Mouse (Mus musculus): ENCODE data around the gene Scly. TPM values are rescaled to one million over a fixed set of nuclear protein-coding genes. Genes with fewer than 3 reads are reported as not detected.
A peak's percentile ranks its signal among the peaks of the same experiment; 100 is the strongest.

The Scly gene
- polyA plus RNA-seq, 1 experiment from 2014 or later, result 37.0 TPM

- no peak for DNase-seq (ENCODE audit: low spot score)
Observed at GRCm38 (mm10) chr1:91312273-91312672, 14.1 kb downstream of the Scly start.

GRCm38 (mm10) chr1:91313251-91313650 is 15.1 kb downstream of the Scly start:
- H3K27ac ChIP-seq (ENCODE audit: low read depth, low read length), result no peak overlapping the region
- H3K4me2 ChIP-seq, result no peak overlapping the region
- peaks cover 22% of the 10 kb centered on the region; the same call in 1 of the 2 replicates for H3K36me3 ChIP-seq (ENCODE audit: control insufficient read depth, insufficient read depth, low read length)
- WGBS, result 65% methylated on average over 5 of the region's 5 CpGs
- no peaks in the 10 kb centered on the region for H3K9me3 ChIP-seq (ENCODE audit: control insufficient read depth, low read length)
- no peak overlapping the region for H3K9ac ChIP-seq (ENCODE audit: low read depth, low read length)
- H3K27me3 ChIP-seq (replicated peaks; ENCODE audit: control insufficient read depth, insufficient read depth, low read length), result no peaks in the 10 kb centered on the region
- H3K4me3 ChIP-seq (ENCODE audit: low read depth, low read length), result no peak overlapping the region
- H3K4me1 ChIP-seq (replicated peaks; ENCODE audit: control insufficient read depth, insufficient read depth, low read length), result no peaks in the 10 kb centered on the region
- DNase-seq (ENCODE audit: low spot score) (no peak), ATAC-seq (replicated peaks; ENCODE audit: low FRiP score) (no peak)

More at GRCm38 (mm10) chr1:91312273-91312672, 14.1 kb downstream of the Scly start:
- no peak overlapping the region for H3K4me2 ChIP-seq
- H3K27me3 ChIP-seq (replicated peaks; ENCODE audit: control insufficient read depth, insufficient read depth, low read length), result no peaks in the 10 kb centered on the region
- peaks cover 28% of the 10 kb centered on the region for H3K36me3 ChIP-seq (ENCODE audit: control insufficient read depth, insufficient read depth, low read length)
- H3K27ac ChIP-seq (ENCODE audit: low read depth, low read length), result no peak overlapping the region
- no peaks in the 10 kb centered on the region for H3K9me3 ChIP-seq (ENCODE audit: control insufficient read depth, low read length)
- H3K4me3 ChIP-seq (ENCODE audit: low read depth, low read length), result no peak overlapping the region
- H3K9ac ChIP-seq (ENCODE audit: low read depth, low read length), result no peak overlapping the region
- ATAC-seq (replicated peaks; ENCODE audit: low FRiP score), result no peak
- 91% methylated on average over 4 of the region's 4 CpGs for WGBS
- no peaks in the 10 kb centered on the region for H3K4me1 ChIP-seq (replicated peaks; ENCODE audit: control insufficient read depth, insufficient read depth, low read length)

GRCm38 (mm10) chr1:91317656-91318055 is 19.5 kb downstream of the Scly start:
- ATAC-seq (replicated peaks; ENCODE audit: low FRiP score) (no peak), DNase-seq (ENCODE audit: low spot score) (no peak)
- no peak overlapping the region for H3K4me3 ChIP-seq (ENCODE audit: low read depth, low read length)
- no peak overlapping the region for H3K4me2 ChIP-seq
- H3K27me3 ChIP-seq (replicated peaks; ENCODE audit: control insufficient read depth, insufficient read depth, low read length), result no peaks in the 10 kb centered on the region
- peaks cover 10% of the 10 kb centered on the region for H3K4me1 ChIP-seq (replicated peaks; ENCODE audit: control insufficient read depth, insufficient read depth, low read length)
- H3K9ac ChIP-seq (ENCODE audit: low read depth, low read length), result no peak overlapping the region
- WGBS, result 79% methylated on average over 6 of the region's 6 CpGs
- no peak overlapping the region for H3K27ac ChIP-seq (ENCODE audit: low read depth, low read length)
- H3K36me3 ChIP-seq (ENCODE audit: control insufficient read depth, insufficient read depth, low read length), result no peaks in the 10 kb centered on the region
- no peaks in the 10 kb centered on the region for H3K9me3 ChIP-seq (ENCODE audit: control insufficient read depth, low read length)

GRCm38 (mm10) chr1:91321760-91322438 is 23.8 kb downstream of the Scly start, which contains the start of gene Espnl:
Gene Espnl, plus strand, starts transcription at chr1:91322075.
- ATAC-seq (replicated peaks; ENCODE audit: low FRiP score), result peak; percentile 63
- Histone ChIP-seq H3K27ac (ENCODE audit: low read depth, low read length) (no peak within 1 kb of the TSS), H3K9ac (ENCODE audit: low read depth, low read length) (no peak within 1 kb of the TSS)

GRCm38 (mm10) chr1:91324646-91325045 is 26.5 kb downstream of the Scly start:
- H3K9me3 ChIP-seq (ENCODE audit: control insufficient read depth, low read length), result no peaks in the 10 kb centered on the region
- H3K27me3 ChIP-seq (replicated peaks; ENCODE audit: control insufficient read depth, insufficient read depth, low read length), result no peaks in the 10 kb centered on the region
- H3K4me1 ChIP-seq (replicated peaks; ENCODE audit: control insufficient read depth, insufficient read depth, low read length), result peaks cover 10% of the 10 kb centered on the region
- H3K4me3 ChIP-seq (ENCODE audit: low read depth, low read length), result no peak overlapping the region
- DNase-seq (ENCODE audit: low spot score), result no peak
- no peak for ATAC-seq (replicated peaks; ENCODE audit: low FRiP score)
- H3K9ac ChIP-seq (ENCODE audit: low read depth, low read length), result no peak overlapping the region
- no peak overlapping the region for H3K27ac ChIP-seq (ENCODE audit: low read depth, low read length)
- 78% methylated on average over 2 of the region's 2 CpGs for WGBS
- H3K36me3 ChIP-seq (ENCODE audit: control insufficient read depth, insufficient read depth, low read length), result no peaks in the 10 kb centered on the region
- no peak overlapping the region for H3K4me2 ChIP-seq

More at GRCm38 (mm10) chr1:91321760-91322438, 23.8 kb downstream of the Scly start, which contains the start of gene Espnl:
- H3K27me3 ChIP-seq (replicated peaks; ENCODE audit: control insufficient read depth, insufficient read depth, low read length), result no peaks in the 10 kb centered on the region
- no peaks in the 10 kb centered on the region for H3K9me3 ChIP-seq (ENCODE audit: control insufficient read depth, low read length)
- DNase-seq (ENCODE audit: low spot score), result peak; percentile 49
- no peak within 1 kb of the TSS for H3K4me2 ChIP-seq
- WGBS, result 50% methylated on average over 19 of the region's 19 CpGs
- no peak within 1 kb of the TSS for H3K4me3 ChIP-seq (ENCODE audit: low read depth, low read length)
- peaks cover 10% of the 10 kb centered on the region for H3K4me1 ChIP-seq (replicated peaks; ENCODE audit: control insufficient read depth, insufficient read depth, low read length)
- no peaks in the 10 kb centered on the region for H3K36me3 ChIP-seq (ENCODE audit: control insufficient read depth, insufficient read depth, low read length)

GRCm38 (mm10) chr1:91325488-91326042 is 27.4 kb downstream of the Scly start:
- no peaks in the 10 kb centered on the region for H3K27me3 ChIP-seq (replicated peaks; ENCODE audit: control insufficient read depth, insufficient read depth, low read length)
- 71% methylated on average over 4 of the region's 4 CpGs for WGBS
- ATAC-seq (replicated peaks; ENCODE audit: low FRiP score), result no peak
- H3K4me2 ChIP-seq, result no peak overlapping the region
- no peaks in the 10 kb centered on the region for H3K9me3 ChIP-seq (ENCODE audit: control insufficient read depth, low read length)
- no peaks in the 10 kb centered on the region for H3K36me3 ChIP-seq (ENCODE audit: control insufficient read depth, insufficient read depth, low read length)
- peaks cover 10% of the 10 kb centered on the region for H3K4me1 ChIP-seq (replicated peaks; ENCODE audit: control insufficient read depth, insufficient read depth, low read length)
- H3K9ac ChIP-seq (ENCODE audit: low read depth, low read length), result no peak overlapping the region
- no peak for DNase-seq (ENCODE audit: low spot score)
- H3K4me3 ChIP-seq (ENCODE audit: low read depth, low read length), result no peak overlapping the region
- no peak overlapping the region for H3K27ac ChIP-seq (ENCODE audit: low read depth, low read length)

GRCm38 (mm10) chr1:91332102-91332501 is 34.0 kb downstream of the Scly start:
- DNase-seq (ENCODE audit: low spot score) (no peak), ATAC-seq (replicated peaks; ENCODE audit: low FRiP score) (no peak)
- H3K27ac ChIP-seq (ENCODE audit: low read depth, low read length), result no peak overlapping the region
- H3K9ac ChIP-seq (ENCODE audit: low read depth, low read length), result no peak overlapping the region
- no peaks in the 10 kb centered on the region for H3K27me3 ChIP-seq (replicated peaks; ENCODE audit: control insufficient read depth, insufficient read depth, low read length)
- no peaks in the 10 kb centered on the region for H3K9me3 ChIP-seq (ENCODE audit: control insufficient read depth, low read length)
- no peak overlapping the region for H3K4me2 ChIP-seq
- 0 out of 2 replicates have a peak, but pooled peaks cover 6% of the 10 kb centered on the region for H3K4me1 ChIP-seq (replicated peaks; ENCODE audit: control insufficient read depth, insufficient read depth, low read length)
- WGBS, result 51% methylated on average over 4 of the region's 4 CpGs
- no peaks in the 10 kb centered on the region for H3K36me3 ChIP-seq (ENCODE audit: control insufficient read depth, insufficient read depth, low read length)
- H3K4me3 ChIP-seq (ENCODE audit: low read depth, low read length), result no peak overlapping the region

- Histone ChIP-seq H3K4me3 (ENCODE audit: low read depth, low read length) (no peak overlapping the region), H3K4me2 (no peak overlapping the region), H3K9me3 (ENCODE audit: control insufficient read depth, low read length) (no peaks in the 10 kb centered on the region), H3K9ac (ENCODE audit: low read depth, low read length) (no peak overlapping the region), H3K27me3 (replicated peaks; ENCODE audit: control insufficient read depth, insufficient read depth, low read length) (no peaks in the 10 kb centered on the region; the same call in 1 of the 2 replicates), H3K4me1 (replicated peaks; ENCODE audit: control insufficient read depth, insufficient read depth, low read length) (0 out of 2 replicates have a peak, but pooled peaks cover 6% of the 10 kb centered on the region), H3K27ac (ENCODE audit: low read depth, low read length) (no peak overlapping the region), H3K36me3 (ENCODE audit: control insufficient read depth, insufficient read depth, low read length) (no peaks in the 10 kb centered on the region)
- DNase-seq (ENCODE audit: low spot score) (no peak), ATAC-seq (replicated peaks; ENCODE audit: low FRiP score) (no peak; the same call in 1 of the 2 replicates)
Observed at GRCm38 (mm10) chr1:91333582-91333981, 35.4 kb downstream of the Scly start.

- Histone ChIP-seq H3K36me3 (ENCODE audit: control insufficient read depth, insufficient read depth, low read length) (no peaks in the 10 kb centered on the region), H3K4me1 (replicated peaks; ENCODE audit: control insufficient read depth, insufficient read depth, low read length) (0 out of 2 replicates have a peak, but pooled peaks cover 6% of the 10 kb centered on the region), H3K9ac (ENCODE audit: low read depth, low read length) (no peak overlapping the region), H3K4me3 (ENCODE audit: low read depth, low read length) (no peak overlapping the region), H3K9me3 (ENCODE audit: control insufficient read depth, low read length) (no peaks in the 10 kb centered on the region), H3K27me3 (replicated peaks; ENCODE audit: control insufficient read depth, insufficient read depth, low read length) (peaks cover 16% of the 10 kb centered on the region), H3K4me2 (no peak overlapping the region), H3K27ac (ENCODE audit: low read depth, low read length) (no peak overlapping the region)
- ATAC-seq (replicated peaks; ENCODE audit: low FRiP score) (no peak), DNase-seq (ENCODE audit: low spot score) (no peak)
- 73% methylated on average over 7 of the region's 7 CpGs for WGBS
Observed at GRCm38 (mm10) chr1:91337355-91337754, 39.2 kb downstream of the Scly start.
